Mouse (Mus musculus) ovary, adult 18-20 months (tissue): ENCODE data around the gene Gpt2.

Experiments
- DNase-seq: peaks from one replicate; pipeline ENCODE4 v3.0.0; 2022; ENCODE audit warnings: low spot score, mixed read lengths

The Gpt2 gene

GRCm38 (mm10) chr8:85487906-85488620 is 4.3 kb upstream of the Gpt2 start:
- DNase-seq, result no peak

GRCm38 (mm10) chr8:85488631-85489030 is 3.7 kb upstream of the Gpt2 start:
- DNase-seq, result no peak

GRCm38 (mm10) chr8:85489546-85489945 is 2.8 kb upstream of the Gpt2 start:
- DNase-seq, result no peak

GRCm38 (mm10) chr8:85492940-85493931 is 860 bp downstream of the Gpt2 start:
- DNase-seq, result no peak

GRCm38 (mm10) chr8:85496125-85496524 is 3.7 kb downstream of the Gpt2 start:
- no peak for DNase-seq

GRCm38 (mm10) chr8:85496778-85497177 is 4.4 kb downstream of the Gpt2 start:
- DNase-seq, result no peak

GRCm38 (mm10) chr8:85498577-85498976 is 6.2 kb downstream of the Gpt2 start:
- no peak for DNase-seq

- no peak for DNase-seq
These were observed 8.1 kb downstream of the Gpt2 start for GRCm38 (mm10) chr8:85500460-85500859.

GRCm38 (mm10) chr8:85500955-85501685 is 8.7 kb downstream of the Gpt2 start:
- DNase-seq, result peak; percentile 39

- no peak for DNase-seq
These were observed 10.0 kb downstream of the Gpt2 start for GRCm38 (mm10) chr8:85502381-85502780.

- DNase-seq, result no peak
These were observed 10.7 kb downstream of the Gpt2 start for GRCm38 (mm10) chr8:85503065-85503464.

GRCm38 (mm10) chr8:85504704-85505103 is 12.3 kb downstream of the Gpt2 start:
- no peak for DNase-seq

- DNase-seq, result no peak
These were observed 14.2 kb downstream of the Gpt2 start for GRCm38 (mm10) chr8:85506620-85507019.

GRCm38 (mm10) chr8:85508661-85509060 is 16.3 kb downstream of the Gpt2 start:
- DNase-seq, result no peak

GRCm38 (mm10) chr8:85512234-85512633 is 19.9 kb downstream of the Gpt2 start:
- no peak for DNase-seq

- DNase-seq, result no peak
These were observed 20.9 kb downstream of the Gpt2 start for GRCm38 (mm10) chr8:85513283-85513682.

GRCm38 (mm10) chr8:85515391-85515790 is 23.0 kb downstream of the Gpt2 start:
- no peak for DNase-seq

GRCm38 (mm10) chr8:85517336-85517735 is 25.0 kb downstream of the Gpt2 start:
- no peak for DNase-seq

GRCm38 (mm10) chr8:85517956-85518355 is 25.6 kb downstream of the Gpt2 start:
- DNase-seq, result no peak

- DNase-seq, result no peak
These were observed 28.2 kb downstream of the Gpt2 start for GRCm38 (mm10) chr8:85520586-85520985.

- DNase-seq, result no peak
These were observed 29.0 kb downstream of the Gpt2 start for GRCm38 (mm10) chr8:85521332-85521731.

GRCm38 (mm10) chr8:85524086-85524485 is 31.7 kb downstream of the Gpt2 start:
- DNase-seq, result no peak
